Mouse (Mus musculus): ENCODE measurements at regions not wholly inside any gene's neighbourhood (a gene's known extent, or its start where the extent isn't known, plus 50 kb on each side); places are given as distances from the start of the nearest gene placed in this dataset.

DNA sequence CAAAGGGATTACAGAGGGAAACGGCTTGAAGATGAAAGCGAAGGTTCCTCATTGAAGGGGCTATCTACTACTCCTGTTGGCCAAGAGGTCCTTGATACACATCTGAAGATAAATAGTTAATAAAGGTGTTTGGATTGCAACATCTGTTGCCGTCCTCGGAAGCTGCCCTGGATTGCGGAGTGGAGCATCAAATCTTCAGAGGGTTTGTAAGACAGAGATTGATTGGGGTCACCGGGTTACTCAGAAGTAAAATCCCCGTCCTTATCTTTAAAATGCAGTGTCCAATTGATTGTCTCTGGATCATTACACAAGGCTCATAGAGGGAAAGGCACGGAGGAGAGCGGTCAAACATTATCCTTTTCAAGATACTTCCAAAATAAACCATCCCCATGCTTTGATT is 212.4 kb upstream of the Hes1 start:
- TF ChIP-seq POLR2A (IDR thresholded peaks at IDR 0.05; ENCODE audit: borderline replicate concordance, control insufficient read depth, low read depth, low read length) (no peak), CTCF (IDR thresholded peaks at IDR 0.05; ENCODE audit: control insufficient read depth, insufficient read depth, low read length) (no peak)
